Mouse (Mus musculus): ENCODE results near the gene Catsperd. TPM values are rescaled to one million over a fixed set of nuclear protein-coding genes. Genes with fewer than 3 reads are reported as not detected.

Gene Catsperd
- polyA plus RNA-seq, 1 experiment from 2014 or later, result 0.43 TPM

- no peaks in the 10 kb centered on the region for H3K4me1 ChIP-seq (replicated peaks; ENCODE audit: control insufficient read depth, insufficient read depth, low read length)
- H3K4me2 ChIP-seq (ENCODE audit: low read depth, low read length), result no peak overlapping the region
- H3K9me3 ChIP-seq (ENCODE audit: control insufficient read depth, low read length), result no peaks in the 10 kb centered on the region
- WGBS, result 82% methylated on average over 8 of the region's 8 CpGs
- H3K27me3 ChIP-seq (ENCODE audit: control insufficient read depth, insufficient read depth, low read depth, low read length), result no peaks in the 10 kb centered on the region
- ATAC-seq (ENCODE audit: low read depth), result 0 out of 2 replicates have a peak, but pooled peaks have one; percentile 24
- H3K27ac ChIP-seq (ENCODE audit: low read length), result no peak overlapping the region
- no peak overlapping the region for H3K4me3 ChIP-seq (ENCODE audit: low read length)
- peaks cover 72% of the 10 kb centered on the region for H3K36me3 ChIP-seq (ENCODE audit: control insufficient read depth, insufficient read depth, low read length)
- H3K9ac ChIP-seq (ENCODE audit: low read length), result 0 out of 2 replicates have a peak overlapping the region, but pooled peaks have one; percentile 7
Measured at GRCm38 (mm10) chr17:56593527-56594271, 34.2 kb upstream of the Catsperd start.

GRCm38 (mm10) chr17:56603186-56604069, 24.5 kb upstream of the Catsperd start:
- 92% methylated on average over 28 of the region's 28 CpGs for WGBS
- H3K36me3 ChIP-seq (ENCODE audit: control insufficient read depth, insufficient read depth, low read length), result peaks cover 77% of the 10 kb centered on the region
- no peak for ATAC-seq (ENCODE audit: low read depth)
- H3K4me2 ChIP-seq (ENCODE audit: low read depth, low read length), result no peak overlapping the region
- no peaks in the 10 kb centered on the region for H3K9me3 ChIP-seq (ENCODE audit: control insufficient read depth, low read length)
- no peaks in the 10 kb centered on the region for H3K27me3 ChIP-seq (ENCODE audit: control insufficient read depth, insufficient read depth, low read depth, low read length)
- peaks cover 5% of the 10 kb centered on the region for H3K4me1 ChIP-seq (replicated peaks; ENCODE audit: control insufficient read depth, insufficient read depth, low read length)
- no peak overlapping the region for H3K9ac ChIP-seq (ENCODE audit: low read length)
- no peak overlapping the region for H3K4me3 ChIP-seq (ENCODE audit: low read length)
- H3K27ac ChIP-seq (ENCODE audit: low read length), result no peak overlapping the region

GRCm38 (mm10) chr17:56604070-56604380, 23.9 kb upstream of the Catsperd start:
- Histone ChIP-seq H3K4me2 (ENCODE audit: low read depth, low read length) (no peak overlapping the region), H3K4me3 (ENCODE audit: low read length) (no peak overlapping the region), H3K4me1 (replicated peaks; ENCODE audit: control insufficient read depth, insufficient read depth, low read length) (peaks cover 11% of the 10 kb centered on the region), H3K27ac (ENCODE audit: low read length) (no peak overlapping the region), H3K27me3 (ENCODE audit: control insufficient read depth, insufficient read depth, low read depth, low read length) (no peaks in the 10 kb centered on the region), H3K9me3 (ENCODE audit: control insufficient read depth, low read length) (no peaks in the 10 kb centered on the region), H3K36me3 (ENCODE audit: control insufficient read depth, insufficient read depth, low read length) (peaks cover 77% of the 10 kb centered on the region), H3K9ac (ENCODE audit: low read length) (no peak overlapping the region)
- 88% methylated on average over 9 of the region's 9 CpGs for WGBS
- no peak for ATAC-seq (ENCODE audit: low read depth)

GRCm38 (mm10) chr17:56604422-56604821, 23.5 kb upstream of the Catsperd start:
- Histone ChIP-seq H3K4me3 (ENCODE audit: low read length) (no peak overlapping the region), H3K9me3 (ENCODE audit: control insufficient read depth, low read length) (no peaks in the 10 kb centered on the region), H3K9ac (ENCODE audit: low read length) (no peak overlapping the region), H3K27me3 (ENCODE audit: control insufficient read depth, insufficient read depth, low read depth, low read length) (no peaks in the 10 kb centered on the region), H3K27ac (ENCODE audit: low read length) (no peak overlapping the region), H3K36me3 (ENCODE audit: control insufficient read depth, insufficient read depth, low read length) (peaks cover 74% of the 10 kb centered on the region), H3K4me1 (replicated peaks; ENCODE audit: control insufficient read depth, insufficient read depth, low read length) (peaks cover 11% of the 10 kb centered on the region), H3K4me2 (ENCODE audit: low read depth, low read length) (no peak overlapping the region)
- no peak for ATAC-seq (ENCODE audit: low read depth)
- WGBS, result 88% methylated on average over 3 of the region's 3 CpGs

GRCm38 (mm10) chr17:56605431-56605830, 22.5 kb upstream of the Catsperd start:
- WGBS, result 84% methylated on average over 9 of the region's 9 CpGs
- no peaks in the 10 kb centered on the region for H3K27me3 ChIP-seq (ENCODE audit: control insufficient read depth, insufficient read depth, low read depth, low read length)
- no peak overlapping the region for H3K27ac ChIP-seq (ENCODE audit: low read length)
- H3K4me3 ChIP-seq (ENCODE audit: low read length), result no peak overlapping the region
- H3K4me2 ChIP-seq (ENCODE audit: low read depth, low read length), result no peak overlapping the region
- peaks cover 64% of the 10 kb centered on the region for H3K36me3 ChIP-seq (ENCODE audit: control insufficient read depth, insufficient read depth, low read length)
- no peak overlapping the region for H3K9ac ChIP-seq (ENCODE audit: low read length)
- no peaks in the 10 kb centered on the region for H3K9me3 ChIP-seq (ENCODE audit: control insufficient read depth, low read length)
- ATAC-seq (ENCODE audit: low read depth), result no peak
- peaks cover 15% of the 10 kb centered on the region for H3K4me1 ChIP-seq (replicated peaks; ENCODE audit: control insufficient read depth, insufficient read depth, low read length)

GRCm38 (mm10) chr17:56607521-56608062, 20.4 kb upstream of the Catsperd start:
- Histone ChIP-seq H3K27ac (ENCODE audit: low read length) (no peak overlapping the region), H3K4me2 (ENCODE audit: low read depth, low read length) (no peak overlapping the region), H3K9ac (ENCODE audit: low read length) (no peak overlapping the region; the same call in 1 of the 2 replicates), H3K9me3 (ENCODE audit: control insufficient read depth, low read length) (no peaks in the 10 kb centered on the region), H3K4me1 (replicated peaks; ENCODE audit: control insufficient read depth, insufficient read depth, low read length) (peaks cover 26% of the 10 kb centered on the region), H3K4me3 (ENCODE audit: low read length) (no peak overlapping the region), H3K27me3 (ENCODE audit: control insufficient read depth, insufficient read depth, low read depth, low read length) (no peaks in the 10 kb centered on the region), H3K36me3 (ENCODE audit: control insufficient read depth, insufficient read depth, low read length) (peaks cover 46% of the 10 kb centered on the region)
- ATAC-seq (ENCODE audit: low read depth), result no peak
- WGBS, result 67% methylated on average over 3 of the region's 3 CpGs

- H3K36me3 ChIP-seq (ENCODE audit: control insufficient read depth, insufficient read depth, low read length), result peaks cover 35% of the 10 kb centered on the region
- no peaks in the 10 kb centered on the region for H3K9me3 ChIP-seq (ENCODE audit: control insufficient read depth, low read length)
- H3K9ac ChIP-seq (ENCODE audit: low read length), result peak overlapping the region; percentile 82
- ATAC-seq (ENCODE audit: low read depth), result no peak
- peak overlapping the region; percentile 61 for H3K4me2 ChIP-seq (ENCODE audit: low read depth, low read length)
- H3K27me3 ChIP-seq (ENCODE audit: control insufficient read depth, insufficient read depth, low read depth, low read length), result no peaks in the 10 kb centered on the region
- no peak overlapping the region; the same call in 1 of the 2 replicates for H3K27ac ChIP-seq (ENCODE audit: low read length)
- peaks cover 26% of the 10 kb centered on the region for H3K4me1 ChIP-seq (replicated peaks; ENCODE audit: control insufficient read depth, insufficient read depth, low read length)
- H3K4me3 ChIP-seq (ENCODE audit: low read length), result peak overlapping the region; percentile 68
- 42% methylated on average over 5 of the region's 5 CpGs for WGBS
Measured at GRCm38 (mm10) chr17:56608699-56609098, 19.2 kb upstream of the Catsperd start.

GRCm38 (mm10) chr17:56609452-56610171, 18.3 kb upstream of the Catsperd start, which contains the start of gene 2410015M20Rik:
Gene 2410015M20Rik (minus strand): TSS chr17:56609771.
- Histone ChIP-seq H3K4me1 (replicated peaks; ENCODE audit: control insufficient read depth, insufficient read depth, low read length) (peaks cover 31% of the 10 kb centered on the region), H3K4me3 (ENCODE audit: low read length) (peak within 1 kb of the TSS; percentile 68), H3K27me3 (ENCODE audit: control insufficient read depth, insufficient read depth, low read depth, low read length) (no peaks in the 10 kb centered on the region), H3K9ac (ENCODE audit: low read length) (peak within 1 kb of the TSS; percentile 82), H3K36me3 (ENCODE audit: control insufficient read depth, insufficient read depth, low read length) (peaks cover 30% of the 10 kb centered on the region), H3K9me3 (ENCODE audit: control insufficient read depth, low read length) (no peaks in the 10 kb centered on the region), H3K4me2 (ENCODE audit: low read depth, low read length) (peak within 1 kb of the TSS; percentile 77), H3K27ac (ENCODE audit: low read length) (peak within 1 kb of the TSS; percentile 80)
- under 1% methylated on average over 44 of the region's 44 CpGs for WGBS
- peak; percentile 91 for ATAC-seq (ENCODE audit: low read depth)
